ENCODE assay signal across 7 mouse cellular contexts in the genomic region with DNA sequence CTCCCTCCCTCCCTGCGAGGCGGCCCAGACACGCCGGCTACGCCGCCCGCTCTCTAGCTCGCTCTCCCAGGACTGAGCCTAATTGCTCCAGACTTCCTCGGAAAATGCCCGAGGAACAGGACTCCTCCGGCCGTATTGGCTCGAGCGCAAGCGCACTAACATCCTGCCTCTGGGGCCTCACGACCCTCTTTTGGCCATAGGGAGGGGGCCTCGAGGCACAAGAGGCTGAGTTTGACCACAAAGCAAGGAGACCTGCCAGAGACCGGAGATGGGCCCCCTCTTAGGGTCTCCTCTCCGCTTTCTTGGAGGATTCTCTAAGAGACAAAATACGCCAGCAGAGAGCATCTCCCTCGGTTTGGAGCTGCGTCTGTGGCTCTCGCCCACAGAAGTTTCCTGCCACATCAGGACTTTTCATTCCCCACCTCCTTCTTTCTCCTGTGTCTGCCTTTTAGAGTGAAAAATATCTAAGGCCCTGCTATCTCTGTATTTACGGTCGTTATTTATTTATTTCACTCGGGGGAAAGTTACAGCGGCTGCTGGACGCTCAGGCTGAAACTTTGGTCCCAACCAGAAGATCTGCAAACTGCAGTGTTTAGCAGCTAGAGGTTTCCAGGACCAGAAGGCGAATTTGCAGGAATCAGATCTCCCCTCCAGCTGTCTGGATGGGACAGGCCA. TPM values are rescaled to one million over a fixed set of nuclear protein-coding genes. Genes with fewer than 3 reads are reported as not detected.
A peak's percentile ranks its signal among the peaks of the same experiment; 100 is the strongest.
DNase-seq lines count a peak whose midpoint lies in the region; ATAC-seq lines count a peak whose summit lies in the region.

No protein-coding gene starts in this region.

- H3K9ac ChIP-seq in embryonic facial prominence, embryonic 13.5 days, result peak overlapping the region; percentile 91
- 0 out of 2 replicates have a peak overlapping the region, but pooled peaks have one; percentile 35 for H3K9ac ChIP-seq in liver, embryonic 12.5 days
- peak overlapping the region; percentile 54 for H3K9ac ChIP-seq in neural tube, embryonic 14.5 days (replicated peaks; ENCODE audit: low read depth, low read length)

- no peaks in the 10 kb centered on the region for H3K9me3 ChIP-seq in embryonic facial prominence, embryonic 13.5 days
- H3K9me3 ChIP-seq in liver, embryonic 12.5 days (replicated peaks), result no peaks in the 10 kb centered on the region
- H3K9me3 ChIP-seq in neural tube, embryonic 14.5 days (ENCODE audit: control insufficient read depth, low read length), result no peaks in the 10 kb centered on the region

- peaks cover 4% of the 10 kb centered on the region for H3K36me3 ChIP-seq in embryonic facial prominence, embryonic 13.5 days
- no peaks in the 10 kb centered on the region for H3K36me3 ChIP-seq in liver, embryonic 12.5 days
- no peaks in the 10 kb centered on the region for H3K36me3 ChIP-seq in neural tube, embryonic 14.5 days (ENCODE audit: control insufficient read depth, insufficient read depth, low read length)

- no peaks in the 10 kb centered on the region for H3K27me3 ChIP-seq in embryonic facial prominence, embryonic 13.5 days
- peaks cover 51% of the 10 kb centered on the region for H3K27me3 ChIP-seq in liver, embryonic 12.5 days (replicated peaks)
- no peaks in the 10 kb centered on the region for H3K27me3 ChIP-seq in neural tube, embryonic 14.5 days (ENCODE audit: control insufficient read depth, insufficient read depth, low read length)

- peaks cover 37% of the 10 kb centered on the region for H3K4me1 ChIP-seq in embryonic facial prominence, embryonic 13.5 days
- peaks cover 6% of the 10 kb centered on the region; the same call in 1 of the 2 replicates for H3K4me1 ChIP-seq in liver, embryonic 12.5 days
- peaks cover 8% of the 10 kb centered on the region for H3K4me1 ChIP-seq in neural tube, embryonic 14.5 days (ENCODE audit: control insufficient read depth, insufficient read depth, low read length)

- H3K4me3 ChIP-seq in embryonic facial prominence, embryonic 13.5 days, result peak overlapping the region; percentile 78
- H3K4me3 ChIP-seq in liver, embryonic 12.5 days, result peak overlapping the region; percentile 52
- peak overlapping the region; percentile 50 for H3K4me3 ChIP-seq in neural tube, embryonic 14.5 days (ENCODE audit: low read depth, low read length)

- peak overlapping the region; percentile 87 for H3K4me2 ChIP-seq in embryonic facial prominence, embryonic 13.5 days
- H3K4me2 ChIP-seq in liver, embryonic 12.5 days, result peak overlapping the region; percentile 48
- H3K4me2 ChIP-seq in neural tube, embryonic 14.5 days (ENCODE audit: low read depth, low read length), result peak overlapping the region; percentile 98

- under 1% methylated on average over 29 of the region's 29 CpGs for WGBS in embryonic facial prominence, embryonic 13.5 days
- WGBS in liver, embryonic 12.5 days (ENCODE audit: insufficient replicate concordance), result 1% methylated on average over 22 of the region's 29 CpGs
- WGBS in neural tube, embryonic 14.5 days, result under 1% methylated on average over 29 of the region's 29 CpGs

- DNase-seq in adrenal gland, adult 8-10 months, result peak; percentile 71
- DNase-seq in heart, adult 9 months (ENCODE audit: low spot score in 2 of 2), result peak; percentile 62 to 72
- peak; percentile 67 to 81 for DNase-seq in kidney, adult 8-10 months
- DNase-seq in spleen, postnatal 10 days (ENCODE audit: low spot score in 2 of 2), result no peak

- ATAC-seq in embryonic facial prominence, embryonic 13.5 days (ENCODE audit: insufficient number of reproducible peaks, insufficient read depth, low FRiP score, low TSS enrichment, low read depth), result peak; percentile 92
- peak; percentile 28 for ATAC-seq in liver, embryonic 12.5 days
- ATAC-seq in neural tube, embryonic 14.5 days (ENCODE audit: low read depth), result peak; percentile 84

- peak overlapping the region; percentile 97 for H3K27ac ChIP-seq in embryonic facial prominence, embryonic 13.5 days
- H3K27ac ChIP-seq in liver, embryonic 12.5 days, result no peak overlapping the region
- H3K27ac ChIP-seq in neural tube, embryonic 14.5 days (ENCODE audit: low read depth, low read length), result peak overlapping the region; percentile 39; the same call in 1 of the 2 replicates

RNA-seq across cellular contexts. Expression of gene Pdzrn3, which starts 0.4 kb away (rescaled TPM):
- 10 to 100 TPM; 25.2 to 31.1 (median 28.7) TPM for total RNA-seq in adrenal gland, adult 8-10 months (2022)
- polyA plus RNA-seq in embryonic facial prominence, embryonic 13.5 days (2015; fragmentation: Nextera tagmentation; extraction: Ambion mirVana), result 15.0 and 15.4 TPM in 2 replicates
- polyA plus RNA-seq in liver, embryonic 12.5 days (2016; fragmentation: Nextera tagmentation; extraction: Ambion mirVana), result 1.4 TPM in 2 replicates
- polyA plus RNA-seq in neural tube, embryonic 14.5 days (2014; fragmentation: Nextera tagmentation; extraction: Ambion mirVana), result 28.4 and 30.0 TPM in 2 replicates

Comparison
In these comparisons a context has a peak if more than half of its experiments do, and no peak if none do; other contexts are left out.
1. DNase-seq: peak in adrenal gland, adult 8-10 months (single experiment), heart, adult 9 months (2 of 2) and kidney, adult 8-10 months (2 of 2); none in spleen, postnatal 10 days (0 of 2).
2. ATAC-seq: peak in every context shown above with its lines; median percentile 92 in embryonic facial prominence, embryonic 13.5 days; 84 in neural tube, embryonic 14.5 days; 28 in liver, embryonic 12.5 days.
3. H3K4me2 ChIP-seq: peak in every context shown above with its lines; median percentile 98 in neural tube, embryonic 14.5 days; 87 in embryonic facial prominence, embryonic 13.5 days; 48 in liver, embryonic 12.5 days.
4. H3K9ac ChIP-seq: peak in every context shown above with its lines; median percentile 91 in embryonic facial prominence, embryonic 13.5 days; 54 in neural tube, embryonic 14.5 days; 35 in liver, embryonic 12.5 days.
5. Peak in every context shown above with its lines, with median percentiles within 50 percentile points of each other: H3K4me3 ChIP-seq.